Mouse (Mus musculus) CH12.LX (cell line): ENCODE measurements at regions not wholly inside any gene's neighbourhood (a gene's known extent, or its start where the extent isn't known, plus 50 kb on each side); places are given as distances from the start of the nearest gene placed in this dataset.

ENCODE experiments used
- DNase-seq: peaks from one replicate; pipeline ENCODE4 v3.0.0-alpha.2; 2013; ENCODE audit errors: extremely low read depth
- H3K27ac ChIP-seq: 2 replicates; pipeline ENCODE4 v1.5.1; 2012; ENCODE audit warnings: low read depth, mild to moderate bottlenecking, control low read depth, moderate library complexity; ENCODE audit not compliant: insufficient read depth
- H3K27me3 ChIP-seq: replicated peaks from 2 replicates; pipeline ENCODE3; 2012; ENCODE audit warnings: inconsistent platforms
- H3K36me3 ChIP-seq, 2 experiments: replicated peaks in 1 of 2; 2 replicates each; pipeline versions ENCODE3 to v1.6.1; 2012; ENCODE audit warnings: inconsistent platforms in 1 of 2, low read length in 1 of 2, mild to moderate bottlenecking in 1 of 2, mixed read lengths in 1 of 2, moderate library complexity in 1 of 2; ENCODE audit not compliant: control insufficient read depth in 1 of 2, insufficient read depth in 1 of 2
- H3K4me1 ChIP-seq, 2 experiments: 2 replicates each; pipeline ENCODE4 v1.6.1; 2012; ENCODE audit warnings: inconsistent platforms in 1 of 2, moderate library complexity in 1 of 2; ENCODE audit not compliant: insufficient read depth in 2 of 2, control insufficient read depth in 1 of 2
- H3K4me2 ChIP-seq: 2 replicates; pipeline ENCODE4 v1.6.1; 2012; ENCODE audit warnings: low read depth, mild to moderate bottlenecking, control low read depth; ENCODE audit not compliant: poor library complexity, insufficient read depth, severe bottlenecking
- H3K4me3 ChIP-seq, 3 experiments: fragments of 150-350 bp in 1 of 3; sonication (generic) in 1 of 3; replicated peaks in 1 of 3; 2 replicates each; pipeline versions ENCODE3 to v1.5.1; 2011 to 2012; ENCODE audit warnings: low read depth in 2 of 3, low read length in 2 of 3, mild to moderate bottlenecking in 2 of 3, moderate library complexity in 2 of 3, control low read depth in 1 of 3, improper control_type of control experiment in 1 of 3, inconsistent platforms in 1 of 3, mixed read lengths in 1 of 3; ENCODE audit not compliant: poor library complexity in 1 of 3
- H3K79me2 ChIP-seq: replicated peaks from 2 replicates; pipeline ENCODE4 v1.6.1; 2012; ENCODE audit warnings: mild to moderate bottlenecking, moderate library complexity; ENCODE audit not compliant: control insufficient read depth, poor library complexity, insufficient read depth, severe bottlenecking; ENCODE audit errors: extremely low read depth
- H3K9ac ChIP-seq: 2 replicates; pipeline ENCODE4 v1.6.1; 2012; ENCODE audit warnings: low read depth, mild to moderate bottlenecking, control low read depth, moderate library complexity; ENCODE audit not compliant: insufficient read depth
- H3K9me3 ChIP-seq: replicated peaks from 2 replicates; pipeline ENCODE3; 2012; ENCODE audit warnings: low read length, inconsistent platforms, mixed read lengths
- BHLHE40 ChIP-seq: IDR thresholded peaks from 2 replicates; pipeline ENCODE4 v1.6.1; 2011; ENCODE audit warnings: mild to moderate bottlenecking, low read depth, low read length, improper control_type of control experiment
- CHD2 ChIP-seq: IDR thresholded peaks from 2 replicates; pipeline ENCODE4 v1.6.1; 2011; ENCODE audit warnings: low read length, improper control_type of control experiment
- CTCF ChIP-seq, 2 experiments: IDR thresholded peaks in 1 of 2; conservative IDR thresholded peaks in 1 of 2; 2 replicates each; pipeline ENCODE4 v1.5.1; 2011 to 2012; ENCODE audit warnings: low read depth in 2 of 2, low read length in 2 of 2, improper control_type of control experiment in 1 of 2, inconsistent platforms in 1 of 2, mild to moderate bottlenecking in 1 of 2, moderate library complexity in 1 of 2
- EP300 ChIP-seq: IDR thresholded peaks from 2 replicates; pipeline ENCODE4 v1.6.1; 2011; ENCODE audit warnings: low read length, improper control_type of control experiment
- ETS1 ChIP-seq: conservative IDR thresholded peaks from 2 replicates; pipeline ENCODE4 v1.6.1; 2012; ENCODE audit warnings: low read depth, mild to moderate bottlenecking, inconsistent platforms, low read length, improper control_type of control experiment, moderate library complexity
- IRF4 ChIP-seq: IDR thresholded peaks from 2 replicates; pipeline ENCODE4 v1.6.1; 2014; ENCODE audit warnings: low read depth, mild to moderate bottlenecking, inconsistent platforms, low read length, improper control_type of control experiment
- KAT2A ChIP-seq: IDR thresholded peaks from 2 replicates; pipeline ENCODE4 v1.6.1; 2012; ENCODE audit warnings: low read length, improper control_type of control experiment, inconsistent platforms; ENCODE audit not compliant: insufficient replicate concordance
- MEF2A ChIP-seq: IDR thresholded peaks from 2 replicates; pipeline ENCODE4 v1.6.1; 2014; ENCODE audit warnings: low read depth, mild to moderate bottlenecking, inconsistent platforms, low read length, improper control_type of control experiment, borderline replicate concordance
- MXI1 ChIP-seq: IDR thresholded peaks from 2 replicates; pipeline ENCODE4 v1.6.1; 2011; ENCODE audit warnings: mild to moderate bottlenecking, low read depth, low read length, improper control_type of control experiment
- NRF1 ChIP-seq: IDR thresholded peaks from 2 replicates; pipeline ENCODE4 v1.6.1; 2014; ENCODE audit warnings: low read depth, mild to moderate bottlenecking, inconsistent platforms, low read length, improper control_type of control experiment, moderate library complexity
- POLR2A ChIP-seq: IDR thresholded peaks from 2 replicates; pipeline ENCODE4 v1.6.1; 2011; ENCODE audit warnings: low read depth, mild to moderate bottlenecking, improper control_type of control experiment, low read length
- POLR2AphosphoS2 ChIP-seq: IDR thresholded peaks from 2 replicates; pipeline ENCODE4 v1.6.1; 2011; ENCODE audit warnings: low read depth, low read length, improper control_type of control experiment
- RAD21 ChIP-seq: IDR thresholded peaks from 2 replicates; pipeline ENCODE4 v1.6.1; 2011; ENCODE audit warnings: low read depth, mild to moderate bottlenecking, low read length, improper control_type of control experiment, moderate library complexity
- SIN3A ChIP-seq: IDR thresholded peaks from 2 replicates; pipeline ENCODE4 v1.6.1; 2012; ENCODE audit warnings: low read length, improper control_type of control experiment, inconsistent platforms
- TBP ChIP-seq: conservative IDR thresholded peaks from 2 replicates; pipeline ENCODE4 v1.6.1; 2011; ENCODE audit warnings: low read depth, low read length, improper control_type of control experiment
- TCF12 ChIP-seq: IDR thresholded peaks from 2 replicates; pipeline ENCODE4 v1.6.1; 2014; ENCODE audit warnings: low read depth, mild to moderate bottlenecking, inconsistent platforms, low read length, improper control_type of control experiment
- UBTF ChIP-seq: IDR thresholded peaks from 2 replicates; pipeline ENCODE4 v1.6.1; 2012; ENCODE audit warnings: low read depth, mild to moderate bottlenecking, inconsistent platforms, low read length, improper control_type of control experiment, moderate library complexity
- ZNF384 ChIP-seq: IDR thresholded peaks from 2 replicates; pipeline ENCODE4 v1.6.1; 2012; ENCODE audit warnings: low read depth, low read length, improper control_type of control experiment, inconsistent platforms
- dilution Hi-C: fragments of 300-500 bp; cut with MboI; formaldehyde crosslinking; loops from 2 replicates; pipeline ENCODE4 v1.14.3; 2020; ENCODE audit warnings: low sequenced_read_pairs; ENCODE audit not compliant: extremely low pct_unique_long_range_greater_than_20kb, extremely low pct_ligation_motif_present
- in situ Hi-C: fragments of 300-500 bp; cut with MboI; formaldehyde crosslinking; loops from 3 replicates; pipeline ENCODE4 v1.14.3; 2019; ENCODE audit warnings: low sequenced_read_pairs, low pct_ligation_motif_present, low pct_unique_long_range_greater_than_20kb, mixed read lengths

GRCm38 (mm10) chr3:36318635-36319034 is 96.5 kb upstream of the Qrfpr start:
- in situ Hi-C loops (no loop called here), dilution Hi-C loops (no loop called here)
- H3K4me1 ChIP-seq = peaks cover 0 to 8% of the 10 kb centered on the region in 2 experiments; a peak in 2 of 4 replicates
- H3K27ac ChIP-seq = no peak overlapping the region
- no peak overlapping the region for H3K9ac ChIP-seq
- no peak overlapping the region for H3K4me3 ChIP-seq
- H3K36me3 ChIP-seq = no peaks in the 10 kb centered on the region
- H3K27me3 ChIP-seq = no peaks in the 10 kb centered on the region
- peak; percentile 8 for DNase-seq
- TF ChIP-seq POLR2AphosphoS2 = no peak
- peak; percentile 19; the same call in 1 of the 2 replicates for TF ChIP-seq EP300
- no peak for TF ChIP-seq ZNF384
- TF ChIP-seq TCF12 = no peak
- peak; percentile 40; the same call in 1 of the 2 replicates for TF ChIP-seq IRF4
- peak; percentile 51 for TF ChIP-seq BHLHE40
- no peak for TF ChIP-seq CTCF (conservative IDR thresholded peaks at IDR 0.05 in 1 of 2, IDR thresholded peaks at IDR 0.05 in 1 of 2; ENCODE audit: low read depth in 2 of 2, low read length in 2 of 2)
- no peaks in the 10 kb centered on the region for H3K9me3 ChIP-seq
- no peaks in the 10 kb centered on the region for H3K79me2 ChIP-seq
- no peak overlapping the region for H3K4me2 ChIP-seq

GRCm38 (mm10) chr3:36311337-36311736 is 89.2 kb upstream of the Qrfpr start:
- no peaks in the 10 kb centered on the region for H3K4me1 ChIP-seq
- no peaks in the 10 kb centered on the region for H3K79me2 ChIP-seq
- no peak for TF ChIP-seq NRF1
- TF ChIP-seq SIN3A = no peak
- no peak for TF ChIP-seq UBTF
- no peak for TF ChIP-seq MXI1
- TF ChIP-seq ETS1 = no peak
- TF ChIP-seq RAD21 = no peak
- TF ChIP-seq POLR2A = no peak
- no peak for TF ChIP-seq TBP
- no peak for TF ChIP-seq KAT2A
- TF ChIP-seq BHLHE40 = no peak
- TF ChIP-seq MEF2A = no peak
- TF ChIP-seq CHD2 = no peak
- dilution Hi-C loops (no loop called here), in situ Hi-C loops (no loop called here)
- no peak overlapping the region for H3K9ac ChIP-seq
- H3K36me3 ChIP-seq = no peaks in the 10 kb centered on the region
- H3K27ac ChIP-seq = no peak overlapping the region
- DNase-seq = no peak
- H3K4me2 ChIP-seq = no peak overlapping the region
- no peaks in the 10 kb centered on the region for H3K27me3 ChIP-seq
- no peaks in the 10 kb centered on the region for H3K9me3 ChIP-seq
- H3K4me3 ChIP-seq = no peak overlapping the region
